Mouse (Mus musculus) olfactory bulb, adult 2 months (tissue): ENCODE results near the gene Csmd2. TPM values are rescaled to one million over a fixed set of nuclear protein-coding genes. Genes with fewer than 3 reads are reported as not detected.
"Not testable (repeated sequence)": the region's sequence is repeated elsewhere in the genome, so short reads cannot be mapped to it uniquely, and the experiment has no call there.

Source experiments
- H3K27ac ChIP-seq: fragments of 200-500 bp; 2 replicates; pipeline ENCODE4 v1.5.1; 2012; ENCODE audit warnings: low read depth, low read length; ENCODE audit not compliant: insufficient read depth
- H3K4me1 ChIP-seq: fragments of 200-500 bp; 2 replicates; pipeline ENCODE4 v1.6.1; 2012; ENCODE audit warnings: low read length; ENCODE audit not compliant: control insufficient read depth, insufficient read depth
- H3K4me3 ChIP-seq: fragments of 200-500 bp; 2 replicates; pipeline ENCODE4 v1.5.1; 2012; ENCODE audit warnings: mild to moderate bottlenecking, low read depth, low read length, moderate library complexity; ENCODE audit not compliant: insufficient read depth
- CTCF ChIP-seq: fragments of 200-500 bp; IDR thresholded peaks from 2 replicates; pipeline ENCODE4 v1.5.1; 2012; ENCODE audit warnings: low read depth, mild to moderate bottlenecking, low read length, moderate library complexity; ENCODE audit not compliant: insufficient read depth
- POLR2A ChIP-seq: fragments of 200-500 bp; IDR thresholded peaks from 2 replicates; pipeline ENCODE4 v1.6.1; 2012; ENCODE audit warnings: mild to moderate bottlenecking, low read depth, low read length, moderate library complexity; ENCODE audit not compliant: insufficient read depth
- WGBS: fragments of 180-500 bp; shearing (Covaris S2); methylation state at CpG from one replicate; pipeline ENCODE4 v1.1.7; 2018; 5-methylcytosine and 5-hydroxymethylcytosine counted together
- polyA plus RNA-seq: library from polyadenylated mRNA; stranded (reverse); fragments of >200 nt; gene quantifications from 2 replicates; pipeline ENCODE4 v1.2.4, GENCODE M21; 2012; ENCODE audit warnings: low replicate concordance; ENCODE audit not compliant: missing spikeins, insufficient read depth, insufficient read length

Gene Csmd2
- polyA plus RNA-seq, 1 experiment: not detected

GRCm38 (mm10) chr4:128004797-128005452 is 17.3 kb downstream of the Csmd2 start:
- no peak overlapping the region for H3K4me3 ChIP-seq
- 46% methylated on average over 3 of the region's 3 CpGs for WGBS
- peaks cover 11% of the 10 kb centered on the region for H3K4me1 ChIP-seq
- H3K27ac ChIP-seq: no peak overlapping the region
- no peak for TF ChIP-seq POLR2A
- no peak for TF ChIP-seq CTCF

- peaks cover 13% of the 10 kb centered on the region for H3K4me1 ChIP-seq
- H3K27ac ChIP-seq: no peak overlapping the region
- 86% methylated on average over 2 of the region's 2 CpGs for WGBS
- no peak overlapping the region for H3K4me3 ChIP-seq
- no peak for TF ChIP-seq CTCF
These were observed 31.8 kb downstream of the Csmd2 start for GRCm38 (mm10) chr4:128019465-128019864.

- no peaks in the 10 kb centered on the region for H3K4me1 ChIP-seq
- H3K4me3 ChIP-seq: no peak overlapping the region
- 96% methylated on average over 1 of the region's 1 CpGs for WGBS
- TF ChIP-seq CTCF (no peak), POLR2A (no peak)
- H3K27ac ChIP-seq: no peak overlapping the region
These were observed 40.6 kb downstream of the Csmd2 start for GRCm38 (mm10) chr4:128028294-128028693.

GRCm38 (mm10) chr4:128041901-128042300 is 54.2 kb downstream of the Csmd2 start:
- TF ChIP-seq POLR2A (no peak), CTCF (no peak)
- Histone ChIP-seq H3K4me3 (no peak overlapping the region), H3K4me1 (no peaks in the 10 kb centered on the region), H3K27ac (no peak overlapping the region)
- 70% methylated on average over 4 of the region's 4 CpGs for WGBS

- Histone ChIP-seq H3K4me1 (no peaks in the 10 kb centered on the region), H3K27ac (no peak overlapping the region), H3K4me3 (no peak overlapping the region)
- TF ChIP-seq POLR2A (no peak), CTCF (no peak)
- WGBS: 68% methylated on average over 5 of the region's 5 CpGs
These were observed 55.0 kb downstream of the Csmd2 start for GRCm38 (mm10) chr4:128042626-128043025.

GRCm38 (mm10) chr4:128048716-128049115 is 61.1 kb downstream of the Csmd2 start:
- Histone ChIP-seq H3K27ac (no peak overlapping the region), H3K4me3 (no peak overlapping the region), H3K4me1 (peaks cover 2% of the 10 kb centered on the region; the same call in 1 of the 2 replicates)
- WGBS: 83% methylated on average over 1 of the region's 1 CpGs
- TF ChIP-seq CTCF: no peak
- no peak for TF ChIP-seq POLR2A

GRCm38 (mm10) chr4:128052701-128053100 is 65.0 kb downstream of the Csmd2 start:
- WGBS: 68% methylated on average over 8 of the region's 8 CpGs
- H3K4me1 ChIP-seq: peaks cover 2% of the 10 kb centered on the region; the same call in 1 of the 2 replicates
- no peak overlapping the region for H3K27ac ChIP-seq
- TF ChIP-seq POLR2A (no peak), CTCF (no peak)
- no peak overlapping the region for H3K4me3 ChIP-seq

- not testable (repeated sequence) for H3K4me1 ChIP-seq, H3K4me3 ChIP-seq, H3K27ac ChIP-seq
- WGBS: 94% methylated on average over 2 of the region's 2 CpGs
These were observed 73.6 kb downstream of the Csmd2 start for GRCm38 (mm10) chr4:128061274-128061673.

- H3K27ac ChIP-seq: no peak overlapping the region
- 72% methylated on average over 9 of the region's 9 CpGs for WGBS
- TF ChIP-seq CTCF: no peak
- TF ChIP-seq POLR2A: no peak
These were observed 79.5 kb downstream of the Csmd2 start for GRCm38 (mm10) chr4:128067189-128067588.

GRCm38 (mm10) chr4:128084466-128084865 is 96.8 kb downstream of the Csmd2 start:
- 97% methylated on average over 3 of the region's 3 CpGs for WGBS
- H3K27ac ChIP-seq: no peak overlapping the region
- no peak overlapping the region for H3K4me3 ChIP-seq
- no peak for TF ChIP-seq CTCF
- no peak for TF ChIP-seq POLR2A
- peaks cover 19% of the 10 kb centered on the region for H3K4me1 ChIP-seq

More at GRCm38 (mm10) chr4:128067189-128067588, 79.5 kb downstream of the Csmd2 start:
- Histone ChIP-seq H3K4me1 (no peaks in the 10 kb centered on the region), H3K4me3 (no peak overlapping the region)
